Mouse (Mus musculus): ENCODE data around the gene Tlk1.

- no peak for TF ChIP-seq POLR2A (IDR thresholded peaks at IDR 0.05; ENCODE audit: insufficient read depth, low read depth, low read length)
- TF ChIP-seq CTCF (IDR thresholded peaks at IDR 0.05) = no peak
- TF ChIP-seq EP300 (IDR thresholded peaks at IDR 0.05; ENCODE audit: insufficient read depth, low read depth, low read length) = no peak
Measured at GRCm38 (mm10) chr2:70835641-70836305, 10.2 kb upstream of the Tlk1 start.
